Mouse (Mus musculus): ENCODE measurements around the gene Fxyd6. TPM values are rescaled to one million over a fixed set of nuclear protein-coding genes. Genes with fewer than 3 reads are reported as not detected.

Fxyd6 gene
- 54.5 and 57.2 TPM in 2 replicates for polyA plus RNA-seq (2015; fragmentation: Nextera tagmentation; extraction: Ambion mirVana)

DNA sequence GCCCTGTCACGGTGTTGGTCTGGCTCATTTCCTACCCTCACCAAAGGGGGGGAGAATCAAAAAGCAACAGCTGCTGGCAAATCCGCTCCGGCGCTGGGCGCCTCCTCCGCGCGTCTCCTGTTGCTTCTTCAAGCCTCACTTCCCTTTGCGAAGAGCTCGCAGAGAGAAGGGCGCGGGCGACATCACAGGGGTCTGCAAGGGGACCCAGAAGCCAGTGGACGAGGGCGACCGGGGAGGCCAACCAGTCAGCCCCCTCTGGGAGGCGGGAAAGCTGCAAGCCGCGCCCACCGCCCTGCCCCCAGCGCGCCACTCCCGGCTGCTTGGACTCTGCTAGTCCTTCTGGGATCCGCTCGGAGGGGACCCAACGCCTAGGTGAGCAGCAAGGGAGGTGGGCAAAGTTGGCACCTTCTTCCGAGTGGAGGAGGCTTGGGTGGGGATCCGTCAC, at the start of gene Fxyd6:
TSS of gene Fxyd6 (plus strand) at position 69 of the 445 bp plus-strand sequence.
- peak within 1 kb of the TSS; percentile 5 for H3K9ac ChIP-seq (ENCODE audit: low read depth, low read length)
- under 1% methylated on average over 28 of the region's 28 CpGs for WGBS
- ATAC-seq = no peak
- no peaks in the 10 kb centered on the region for H3K36me3 ChIP-seq (ENCODE audit: control insufficient read depth, insufficient read depth)
- no peaks in the 10 kb centered on the region for H3K9me3 ChIP-seq (ENCODE audit: control insufficient read depth)
- H3K4me3 ChIP-seq (ENCODE audit: low read depth, low read length) = peak within 1 kb of the TSS; percentile 46
- no peaks in the 10 kb centered on the region for H3K4me1 ChIP-seq (replicated peaks; ENCODE audit: control insufficient read depth, insufficient read depth, low read length)
- H3K27ac ChIP-seq (ENCODE audit: low read depth, low read length) = no peak within 1 kb of the TSS
- TF ChIP-seq CTCF (IDR thresholded peaks at IDR 0.05; ENCODE audit: low read depth) = no peak
- peaks cover 16% of the 10 kb centered on the region for H3K27me3 ChIP-seq (replicated peaks; ENCODE audit: control insufficient read depth, insufficient read depth, low read length)
- H3K4me2 ChIP-seq (replicated peaks; ENCODE audit: low read depth) = peak within 1 kb of the TSS; percentile 75

DNA sequence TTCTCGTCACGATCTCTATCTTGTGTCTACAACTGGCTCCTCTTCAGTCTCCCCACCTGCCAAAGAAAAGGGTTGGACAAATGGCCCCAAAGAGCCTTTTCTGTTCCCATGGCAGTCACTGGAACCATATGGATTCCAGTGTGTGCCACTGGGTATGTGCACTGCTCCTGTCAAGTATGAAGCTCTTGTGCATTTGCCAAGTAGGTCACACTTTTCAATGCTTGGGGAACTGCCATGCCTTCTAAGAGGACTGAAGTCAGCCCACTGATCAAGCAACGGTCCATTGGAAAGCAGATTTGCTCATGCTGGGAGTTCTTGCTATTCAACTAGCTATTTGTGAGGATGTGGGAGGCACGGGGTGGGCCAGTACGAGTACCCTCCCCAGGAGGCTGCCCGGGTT, 48.5 kb upstream of the Fxyd6 start:
- Histone ChIP-seq H3K4me2 (replicated peaks; ENCODE audit: low read depth) (no peak overlapping the region), H3K27me3 (replicated peaks; ENCODE audit: control insufficient read depth, insufficient read depth, low read length) (no peaks in the 10 kb centered on the region), H3K27ac (ENCODE audit: low read depth, low read length) (no peak overlapping the region), H3K4me1 (replicated peaks; ENCODE audit: control insufficient read depth, insufficient read depth, low read length) (no peaks in the 10 kb centered on the region), H3K9me3 (ENCODE audit: control insufficient read depth) (no peaks in the 10 kb centered on the region), H3K36me3 (ENCODE audit: control insufficient read depth, insufficient read depth) (no peaks in the 10 kb centered on the region), H3K9ac (ENCODE audit: low read depth, low read length) (no peak overlapping the region), H3K4me3 (ENCODE audit: low read depth, low read length) (no peak overlapping the region)
- ATAC-seq = no peak
- TF ChIP-seq CTCF (IDR thresholded peaks at IDR 0.05; ENCODE audit: low read depth) = no peak
- whole genome bisulfite sequencing = 80% methylated on average over 6 of the region's 6 CpGs

DNA sequence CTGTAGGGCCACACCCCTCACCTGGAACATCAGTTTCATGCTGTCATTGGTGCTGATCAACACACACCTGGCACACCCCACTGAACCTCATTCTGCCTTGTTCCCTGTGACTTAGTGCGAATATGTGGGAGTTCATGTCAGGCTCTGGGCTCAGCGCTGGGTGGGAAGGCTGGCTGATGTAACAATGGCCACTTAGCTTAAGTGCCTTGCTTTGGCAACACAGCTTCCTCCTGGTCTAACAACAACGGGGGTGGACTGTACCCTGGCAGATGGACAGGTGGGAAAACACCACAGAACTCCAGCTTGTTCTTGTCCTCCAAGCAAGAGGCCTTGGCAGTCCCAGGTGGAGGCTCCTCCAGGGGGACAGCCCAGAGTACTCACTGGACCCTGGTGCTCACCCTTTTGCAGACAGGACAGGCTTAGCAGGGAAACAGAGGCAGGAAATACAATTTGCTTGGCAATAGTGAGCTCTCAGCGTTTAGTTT, 48.0 kb upstream of the Fxyd6 start:
- H3K4me3 ChIP-seq (ENCODE audit: low read depth, low read length) = no peak overlapping the region
- no peak overlapping the region for H3K27ac ChIP-seq (ENCODE audit: low read depth, low read length)
- no peak overlapping the region for H3K9ac ChIP-seq (ENCODE audit: low read depth, low read length)
- no peak for ATAC-seq
- no peaks in the 10 kb centered on the region for H3K36me3 ChIP-seq (ENCODE audit: control insufficient read depth, insufficient read depth)
- H3K9me3 ChIP-seq (ENCODE audit: control insufficient read depth) = no peaks in the 10 kb centered on the region
- no peak overlapping the region for H3K4me2 ChIP-seq (replicated peaks; ENCODE audit: low read depth)
- 77% methylated on average over 4 of the region's 4 CpGs for whole genome bisulfite sequencing
- H3K27me3 ChIP-seq (replicated peaks; ENCODE audit: control insufficient read depth, insufficient read depth, low read length) = no peaks in the 10 kb centered on the region
- no peaks in the 10 kb centered on the region for H3K4me1 ChIP-seq (replicated peaks; ENCODE audit: control insufficient read depth, insufficient read depth, low read length)
- TF ChIP-seq CTCF (IDR thresholded peaks at IDR 0.05; ENCODE audit: low read depth) = no peak

DNA sequence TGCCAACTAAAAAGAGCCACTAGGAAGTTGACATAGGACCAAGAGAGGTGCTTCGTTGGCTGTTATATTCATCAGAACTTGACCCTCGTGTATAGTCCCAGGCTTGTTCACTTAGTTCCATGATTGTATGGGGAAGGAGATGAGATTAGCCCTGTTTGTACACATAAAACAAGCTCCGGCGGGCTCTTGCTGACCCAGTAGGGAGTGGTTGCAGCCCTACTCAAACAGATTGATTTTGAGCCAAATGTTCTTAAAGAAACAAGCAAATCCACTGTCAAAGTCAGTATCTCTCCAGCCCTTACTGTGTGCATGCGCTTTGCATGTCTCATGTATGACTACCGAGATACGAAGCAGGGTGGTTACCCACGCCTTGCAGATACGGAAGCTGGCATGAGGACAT, 43.6 kb upstream of the Fxyd6 start:
- no peak overlapping the region for H3K9ac ChIP-seq (ENCODE audit: low read depth, low read length)
- H3K4me3 ChIP-seq (ENCODE audit: low read depth, low read length) = no peak overlapping the region
- H3K27ac ChIP-seq (ENCODE audit: low read depth, low read length) = no peak overlapping the region
- no peaks in the 10 kb centered on the region for H3K27me3 ChIP-seq (replicated peaks; ENCODE audit: control insufficient read depth, insufficient read depth, low read length)
- ATAC-seq = no peak
- H3K4me1 ChIP-seq (replicated peaks; ENCODE audit: control insufficient read depth, insufficient read depth, low read length) = no peaks in the 10 kb centered on the region
- H3K4me2 ChIP-seq (replicated peaks; ENCODE audit: low read depth) = no peak overlapping the region
- H3K36me3 ChIP-seq (ENCODE audit: control insufficient read depth, insufficient read depth) = no peaks in the 10 kb centered on the region
- 73% methylated on average over 9 of the region's 9 CpGs for WGBS
- no peaks in the 10 kb centered on the region for H3K9me3 ChIP-seq (ENCODE audit: control insufficient read depth)
- no peak for TF ChIP-seq CTCF (IDR thresholded peaks at IDR 0.05; ENCODE audit: low read depth)

DNA sequence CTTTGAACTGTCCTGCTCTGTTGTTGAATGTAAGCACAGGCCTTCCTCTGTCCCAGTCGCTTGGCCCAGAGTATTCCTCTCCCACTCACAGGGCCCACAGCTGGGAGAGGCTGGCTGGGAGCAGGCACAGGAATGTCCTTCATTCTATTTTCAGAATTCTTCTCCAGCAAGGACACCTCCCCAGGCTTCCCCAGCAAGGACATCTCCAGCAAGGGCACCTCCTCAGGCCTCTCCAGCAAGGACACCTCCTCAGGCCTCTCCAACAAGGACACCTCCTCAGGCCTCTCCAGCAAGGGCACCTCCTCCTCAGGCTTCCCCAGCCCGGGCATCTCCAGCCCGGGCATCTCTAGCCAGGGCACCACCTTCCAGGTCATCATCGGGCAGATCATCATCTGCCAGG, 41.7 kb upstream of the Fxyd6 start:
- WGBS = 79% methylated on average over 4 of the region's 4 CpGs
- no peak for TF ChIP-seq CTCF (IDR thresholded peaks at IDR 0.05; ENCODE audit: low read depth)

DNA sequence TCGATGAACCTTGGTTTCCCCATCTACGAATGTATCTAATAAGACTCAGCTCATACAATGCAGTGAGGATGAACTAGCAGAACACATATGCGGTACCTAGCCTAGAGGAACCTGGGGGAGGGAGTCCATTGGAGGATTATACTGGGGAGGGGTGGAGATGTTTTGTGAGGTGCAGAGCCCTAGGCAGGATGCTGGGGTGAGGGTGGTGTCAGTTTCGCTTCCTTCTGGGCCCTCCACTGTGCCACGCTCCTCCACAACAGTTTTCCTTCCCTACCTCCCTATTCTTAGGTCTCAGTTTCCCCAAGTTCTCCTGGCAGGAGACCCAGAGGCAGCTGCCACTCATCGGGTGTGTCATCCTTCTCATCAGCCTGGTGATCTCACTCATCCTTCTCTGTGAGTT, 40.4 kb upstream of the Fxyd6 start:
- Histone ChIP-seq H3K36me3 (ENCODE audit: control insufficient read depth, insufficient read depth) (no peaks in the 10 kb centered on the region), H3K4me1 (replicated peaks; ENCODE audit: control insufficient read depth, insufficient read depth, low read length) (no peaks in the 10 kb centered on the region), H3K4me2 (replicated peaks; ENCODE audit: low read depth) (no peak overlapping the region), H3K27me3 (replicated peaks; ENCODE audit: control insufficient read depth, insufficient read depth, low read length) (no peaks in the 10 kb centered on the region), H3K27ac (ENCODE audit: low read depth, low read length) (no peak overlapping the region), H3K9ac (ENCODE audit: low read depth, low read length) (no peak overlapping the region), H3K9me3 (ENCODE audit: control insufficient read depth) (no peaks in the 10 kb centered on the region), H3K4me3 (ENCODE audit: low read depth, low read length) (no peak overlapping the region)
- no peak for TF ChIP-seq CTCF (IDR thresholded peaks at IDR 0.05; ENCODE audit: low read depth)
- WGBS = 86% methylated on average over 6 of the region's 6 CpGs
- no peak for ATAC-seq

More for the DNA sequence above, 41.7 kb upstream of the Fxyd6 start:
- Histone ChIP-seq H3K4me3 (ENCODE audit: low read depth, low read length) (no peak overlapping the region), H3K36me3 (ENCODE audit: control insufficient read depth, insufficient read depth) (no peaks in the 10 kb centered on the region), H3K27me3 (replicated peaks; ENCODE audit: control insufficient read depth, insufficient read depth, low read length) (no peaks in the 10 kb centered on the region), H3K9me3 (ENCODE audit: control insufficient read depth) (no peaks in the 10 kb centered on the region), H3K4me1 (replicated peaks; ENCODE audit: control insufficient read depth, insufficient read depth, low read length) (no peaks in the 10 kb centered on the region), H3K9ac (ENCODE audit: low read depth, low read length) (no peak overlapping the region), H3K27ac (ENCODE audit: low read depth, low read length) (no peak overlapping the region), H3K4me2 (replicated peaks; ENCODE audit: low read depth) (no peak overlapping the region)
- ATAC-seq = no peak

DNA sequence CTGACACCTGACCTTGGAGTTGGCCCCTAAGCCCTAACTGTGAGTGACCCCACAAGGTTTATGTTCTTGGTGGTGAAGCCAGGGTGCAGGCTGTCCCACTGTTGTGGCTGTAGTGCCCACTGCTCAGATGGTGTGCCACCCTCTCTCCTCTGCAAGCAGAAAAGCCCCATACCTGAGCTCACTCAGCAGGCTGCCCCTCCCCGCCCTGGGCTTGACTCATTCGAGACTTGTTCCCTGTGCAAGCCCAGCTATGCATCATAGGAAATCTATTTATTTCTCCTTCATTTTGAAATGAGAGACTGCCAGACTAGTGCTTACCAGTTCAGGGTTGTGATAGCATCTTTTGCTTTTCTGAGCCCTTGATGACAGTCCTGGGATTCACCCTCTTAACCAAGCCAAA, 32.6 kb upstream of the Fxyd6 start:
- Histone ChIP-seq H3K36me3 (ENCODE audit: control insufficient read depth, insufficient read depth) (no peaks in the 10 kb centered on the region), H3K4me2 (replicated peaks; ENCODE audit: low read depth) (no peak overlapping the region), H3K4me3 (ENCODE audit: low read depth, low read length) (no peak overlapping the region), H3K27ac (ENCODE audit: low read depth, low read length) (no peak overlapping the region), H3K4me1 (replicated peaks; ENCODE audit: control insufficient read depth, insufficient read depth, low read length) (no peaks in the 10 kb centered on the region), H3K9me3 (ENCODE audit: control insufficient read depth) (no peaks in the 10 kb centered on the region), H3K27me3 (replicated peaks; ENCODE audit: control insufficient read depth, insufficient read depth, low read length) (no peaks in the 10 kb centered on the region), H3K9ac (ENCODE audit: low read depth, low read length) (no peak overlapping the region)
- no peak for TF ChIP-seq CTCF (IDR thresholded peaks at IDR 0.05; ENCODE audit: low read depth)
- ATAC-seq = no peak
- WGBS = 67% methylated on average over 2 of the region's 2 CpGs

All from intestine, postnatal 0 days (tissue).